Mouse (Mus musculus) G1E (cell line): ENCODE data around the gene Narfl. TPM values are rescaled to one million over a fixed set of nuclear protein-coding genes. Genes with fewer than 3 reads are reported as not detected.
A peak's percentile ranks its signal among the peaks of the same experiment; 100 is the strongest.

Experiments
- ATAC-seq: 2 replicates; pipeline ENCODE4 v1.8.0; 2016; ENCODE audit warnings: mild to moderate bottlenecking; ENCODE audit not compliant: insufficient number of reproducible peaks, poor library complexity, low FRiP score, severe bottlenecking; ENCODE audit errors: extremely low read depth
- DNase-seq: peaks from one replicate; pipeline ENCODE4 v3.0.0; 2012; ENCODE audit warnings: low spot score
- H3K27me3 ChIP-seq: 2 replicates; pipeline ENCODE4 v1.6.1; 2012; ENCODE audit warnings: mild to moderate bottlenecking, low read length, inconsistent platforms; ENCODE audit not compliant: insufficient read depth
- H3K36me3 ChIP-seq: replicated peaks from 2 replicates; pipeline ENCODE3; 2012; ENCODE audit warnings: mild to moderate bottlenecking, inconsistent platforms
- H3K4me1 ChIP-seq: 2 replicates; pipeline ENCODE4 v1.6.1; 2012; ENCODE audit warnings: low read depth, low read length, inconsistent platforms, mixed read lengths; ENCODE audit not compliant: insufficient read depth
- H3K4me3 ChIP-seq: 2 replicates; pipeline ENCODE4 v1.5.1; 2012; ENCODE audit warnings: low read depth, mild to moderate bottlenecking, inconsistent platforms, low read length, moderate library complexity, mixed read lengths
- H3K9me3 ChIP-seq: replicated peaks from 2 replicates; pipeline ENCODE4 v1.6.1; 2012; ENCODE audit warnings: inconsistent platforms
- CTCF ChIP-seq: IDR thresholded peaks from 2 replicates; pipeline ENCODE4 v1.5.1; 2012; ENCODE audit warnings: low read depth, low read length, inconsistent platforms, mixed read lengths
- GATA1 ChIP-seq: IDR thresholded peaks from 2 replicates; pipeline ENCODE4 v1.6.1; 2012; ENCODE audit warnings: borderline replicate concordance, low read length, inconsistent platforms, mixed read lengths
- GATA2 ChIP-seq: IDR thresholded peaks from 2 replicates; pipeline ENCODE4 v1.6.1; 2012; ENCODE audit warnings: low read depth, low read length, inconsistent platforms, borderline replicate concordance
- POLR2AphosphoS5 ChIP-seq: IDR thresholded peaks from 2 replicates; pipeline ENCODE4 v1.6.1; 2012; ENCODE audit warnings: low read depth, low read length, inconsistent platforms; ENCODE audit not compliant: insufficient replicate concordance
- TAL1 ChIP-seq: conservative IDR thresholded peaks from 2 replicates; pipeline ENCODE4 v1.6.1; 2012; ENCODE audit warnings: low read depth, low read length, inconsistent platforms, mixed read lengths
- polyA plus RNA-seq: library from polyadenylated mRNA; stranded (reverse); fragments of >175 nt; gene quantifications from 2 replicates; pipeline ENCODE4 v1.2.3, GENCODE M21; 2012
- total RNA-seq, 2 experiments: library from RNA; stranded (forward) in 1 of 2; stranded (reverse) in 1 of 2; fragments of 200-1000 nt in 1 of 2; fragments of >200 nt in 1 of 2; fragmentation: Nextera tagmentation in 1 of 2; gene quantifications; 2 replicates each; pipeline ENCODE4 v1.2.3; 2014 to 2017

The Narfl gene
- total and polyA plus RNA-seq, 3 experiments = 17.6 to 28.4 (median 22.3) TPM

DNA sequence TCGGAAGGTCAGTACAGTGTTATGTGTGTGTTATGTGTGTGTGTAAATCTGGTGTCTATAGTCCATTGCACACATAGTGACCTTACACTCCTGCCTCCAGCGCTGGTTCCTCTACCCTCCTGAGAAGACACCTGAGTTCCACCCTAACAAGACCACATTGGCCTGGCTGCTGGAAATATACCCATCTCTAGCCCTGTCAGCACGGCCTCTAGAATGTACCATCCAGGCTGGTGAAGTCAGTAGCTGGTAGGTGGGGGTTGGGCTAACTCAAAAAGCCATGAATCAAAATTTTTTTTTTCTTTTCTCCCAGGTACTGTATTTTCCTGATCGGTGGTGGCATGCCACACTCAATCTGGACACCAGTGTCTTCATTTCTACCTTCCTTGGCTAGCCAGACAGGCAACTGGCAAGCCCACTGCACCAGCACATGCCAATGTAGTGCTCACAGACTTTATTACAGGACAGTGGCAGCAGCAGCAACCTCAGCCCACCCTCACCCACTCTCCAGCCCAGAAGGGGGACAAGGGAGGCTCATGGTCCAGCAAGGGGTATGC lies 56.7 kb downstream of the Narfl start:
- peak overlapping the region; percentile 21; the same call in 1 of the 2 replicates for H3K4me3 ChIP-seq
- H3K4me1 ChIP-seq = peaks cover 84% of the 10 kb centered on the region
- no peak for ATAC-seq
- H3K36me3 ChIP-seq = peaks cover 85% of the 10 kb centered on the region
- no peaks in the 10 kb centered on the region for H3K9me3 ChIP-seq
- H3K27me3 ChIP-seq = no peaks in the 10 kb centered on the region
- no peak for DNase-seq
- no peak for TF ChIP-seq POLR2AphosphoS5
- no peak for TF ChIP-seq CTCF
- no peak for TF ChIP-seq TAL1
- no peak for TF ChIP-seq GATA1
- TF ChIP-seq GATA2 = no peak

DNA sequence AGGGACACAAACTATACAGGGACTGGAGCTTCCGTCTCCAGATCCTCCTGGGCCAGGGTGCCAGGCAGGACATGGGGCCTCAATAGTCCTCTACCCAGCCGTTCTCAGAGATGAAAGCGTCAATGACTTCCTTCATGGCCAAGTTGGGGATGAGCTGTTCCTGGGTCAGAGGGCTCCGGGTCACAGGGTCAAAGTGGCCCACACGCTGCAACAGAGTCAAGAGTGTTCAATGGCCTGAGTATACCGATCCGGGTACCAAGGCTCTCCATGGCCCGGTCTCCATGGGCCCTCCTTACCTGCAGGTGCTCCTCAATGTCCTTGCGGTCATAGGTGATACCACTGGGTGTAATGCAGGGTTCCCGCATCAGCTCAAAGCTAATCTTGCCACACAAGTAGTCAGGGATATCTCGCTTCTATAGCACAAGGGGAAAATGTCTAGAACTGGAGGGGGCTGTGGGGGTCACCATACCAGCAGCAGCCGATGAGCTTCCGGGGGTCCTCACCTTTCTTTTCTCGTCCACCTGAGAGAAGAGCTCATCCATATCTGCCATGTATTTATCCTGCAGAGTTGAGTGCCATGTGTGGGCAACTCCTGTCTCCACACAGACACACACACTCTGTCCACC lies 57.3 kb downstream of the Narfl start:
- TF ChIP-seq GATA2 (no peak), GATA1 (no peak), POLR2AphosphoS5 (no peak), CTCF (no peak), TAL1 (no peak)
- Histone ChIP-seq H3K4me1 (peaks cover 84% of the 10 kb centered on the region), H3K9me3 (no peaks in the 10 kb centered on the region), H3K4me3 (peak overlapping the region; percentile 81; the same call in 1 of the 2 replicates), H3K36me3 (peaks cover 85% of the 10 kb centered on the region), H3K27me3 (no peaks in the 10 kb centered on the region)
- DNase-seq (no peak), ATAC-seq (no peak)

DNA sequence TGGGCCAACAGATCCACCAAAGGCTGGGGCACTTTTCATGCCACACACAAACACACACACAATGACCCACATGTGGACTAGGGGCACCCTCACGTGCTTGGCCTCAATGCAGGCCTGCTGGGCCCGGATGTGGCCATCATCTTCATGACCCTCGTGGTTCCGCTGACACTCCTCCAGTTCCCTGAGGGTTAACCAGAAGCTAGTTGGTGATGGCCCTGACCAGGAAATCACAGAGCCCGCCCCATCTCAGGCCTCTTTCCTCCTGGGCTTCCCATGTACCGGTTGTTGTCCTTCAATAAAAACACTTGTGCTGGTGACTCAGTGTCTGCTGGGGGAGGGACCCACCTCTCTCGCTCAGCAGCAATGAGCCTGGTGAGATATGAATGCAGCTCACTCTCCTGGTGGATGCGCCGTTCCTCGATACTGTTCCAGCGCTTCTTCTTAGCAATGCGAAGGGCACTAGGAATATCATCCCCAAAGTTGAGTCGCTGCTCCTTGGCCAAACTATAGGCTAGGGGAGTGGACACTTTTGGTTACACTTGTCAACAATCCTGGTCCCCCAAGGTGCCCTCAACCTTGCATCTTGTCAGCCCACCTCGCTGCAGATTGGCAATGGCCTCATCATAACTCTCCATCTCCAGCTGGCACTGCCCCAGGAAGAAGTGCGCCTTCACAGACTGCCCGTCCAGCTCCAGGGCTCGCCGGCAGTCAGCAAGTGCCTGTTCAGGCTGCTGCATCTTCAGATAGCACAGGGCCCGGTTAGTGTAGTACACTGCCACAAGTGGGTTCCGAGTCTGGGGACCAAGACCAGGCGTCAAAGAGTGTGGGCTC lies 58.1 kb downstream of the Narfl start:
- TF ChIP-seq GATA1 (no peak), GATA2 (no peak), POLR2AphosphoS5 (no peak), TAL1 (no peak), CTCF (no peak)
- H3K36me3 ChIP-seq = peaks cover 85% of the 10 kb centered on the region
- peak overlapping the region; percentile 81 for H3K4me3 ChIP-seq
- DNase-seq (no peak), ATAC-seq (no peak)
- H3K4me1 ChIP-seq = peaks cover 84% of the 10 kb centered on the region
- H3K27me3 ChIP-seq = no peaks in the 10 kb centered on the region
- H3K9me3 ChIP-seq = no peaks in the 10 kb centered on the region

DNA sequence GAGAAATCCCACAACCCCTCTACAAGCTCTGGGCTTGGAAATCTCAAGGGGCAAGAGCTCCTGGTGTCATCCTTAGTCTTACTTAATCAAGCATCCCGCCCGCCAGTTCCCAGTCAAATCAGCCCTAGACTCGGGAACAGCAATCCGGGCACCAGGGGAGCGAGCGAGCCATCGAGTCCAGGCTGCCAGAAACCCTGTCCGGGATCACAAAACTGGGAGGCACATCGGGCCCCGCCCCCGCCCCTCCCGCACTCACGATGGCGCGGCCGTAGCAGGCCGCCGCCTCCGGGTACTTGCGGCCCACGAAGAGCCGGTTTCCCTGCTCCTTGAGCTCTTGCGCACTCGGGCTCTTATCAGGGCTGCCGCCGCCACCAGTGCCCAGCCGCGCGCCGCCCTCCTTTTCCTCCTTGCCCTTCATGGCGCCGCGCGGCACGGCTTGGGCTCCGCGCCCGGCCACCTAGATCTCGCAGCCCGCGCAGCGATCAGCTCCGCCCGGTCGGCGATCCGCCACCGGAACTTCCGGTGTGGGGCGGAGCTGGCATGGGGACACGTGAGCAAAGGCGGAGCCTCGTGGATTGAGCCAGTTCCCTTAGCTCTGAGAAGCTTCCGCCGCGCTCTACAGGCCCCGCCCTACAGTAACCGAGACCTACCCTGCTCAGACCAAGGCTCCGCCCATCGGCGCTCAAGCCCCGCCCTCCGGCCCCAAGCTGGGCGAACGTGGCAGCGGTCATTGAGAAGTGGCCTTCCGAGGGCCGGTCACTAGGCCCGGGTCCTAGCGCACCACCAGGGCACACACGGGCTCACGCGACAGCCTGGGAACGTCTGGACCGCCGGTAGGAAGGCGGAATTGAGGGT lies 59.1 kb downstream of the Narfl start:
- no peaks in the 10 kb centered on the region for H3K27me3 ChIP-seq
- H3K4me1 ChIP-seq = peaks cover 83% of the 10 kb centered on the region
- H3K36me3 ChIP-seq = peaks cover 85% of the 10 kb centered on the region
- DNase-seq (peak; percentile 99), ATAC-seq (peak; percentile 92)
- H3K9me3 ChIP-seq = no peaks in the 10 kb centered on the region
- TF ChIP-seq POLR2AphosphoS5 (no peak), GATA1 (no peak), TAL1 (no peak), CTCF (no peak), GATA2 (no peak)
- peak overlapping the region; percentile 81 for H3K4me3 ChIP-seq

Other genes starting within 250 kb of the Narfl start
Only the 20 nearest of the 28 such genes appear.
- not detected in 2 replicates for gene Gng13, start 56.6 kb upstream of the Narfl start, total RNA-seq (2014; fragmentation: Nextera tagmentation)
- 0.16 TPM in 1 of 2 replicates, not detected in the other for gene Gng13, start 56.6 kb upstream of the Narfl start, total RNA-seq (2017)
- not detected in 2 replicates for gene Gng13, start 56.6 kb upstream of the Narfl start, polyA plus RNA-seq
- 7.3 and 17.7 TPM in 2 replicates for gene Chtf18, start 46.4 kb upstream of the Narfl start, total RNA-seq (2014; fragmentation: Nextera tagmentation)
- 24.4 and 26.2 TPM in 2 replicates for gene Chtf18, start 46.4 kb upstream of the Narfl start, total RNA-seq (2017)
- gene Chtf18, start 46.4 kb upstream of the Narfl start, polyA plus RNA-seq = 80.9 and 89.1 TPM in 2 replicates
- 7.5 and 7.8 TPM in 2 replicates for gene Rpusd1, start 46.1 kb upstream of the Narfl start, total RNA-seq (2014; fragmentation: Nextera tagmentation)
- gene Rpusd1, start 46.1 kb upstream of the Narfl start, total RNA-seq (2017) = 3.6 and 4.2 TPM in 2 replicates
- 28.2 and 30.1 TPM in 2 replicates for gene Rpusd1, start 46.1 kb upstream of the Narfl start, polyA plus RNA-seq
- not detected in 2 replicates for gene Mslnl, start 37.7 kb upstream of the Narfl start, total RNA-seq (2014; fragmentation: Nextera tagmentation)
- not detected in 2 replicates for gene Mslnl, start 37.7 kb upstream of the Narfl start, total RNA-seq (2017)
- not detected in 2 replicates for gene Mslnl, start 37.7 kb upstream of the Narfl start, polyA plus RNA-seq
- gene Msln, start 19.4 kb upstream of the Narfl start, total RNA-seq (2014; fragmentation: Nextera tagmentation) = not detected in 2 replicates
- 0.55 TPM in 1 of 2 replicates, not detected in the other for gene Msln, start 19.4 kb upstream of the Narfl start, total RNA-seq (2017)
- gene Msln, start 19.4 kb upstream of the Narfl start, polyA plus RNA-seq = not detected in 2 replicates
- gene Haghl, start 11.9 kb downstream of the Narfl start, total RNA-seq (2014; fragmentation: Nextera tagmentation) = 7.0 and 11.7 TPM in 2 replicates
- gene Haghl, start 11.9 kb downstream of the Narfl start, total RNA-seq (2017) = 15.5 and 17.1 TPM in 2 replicates
- 15.4 and 17.1 TPM in 2 replicates for gene Haghl, start 11.9 kb downstream of the Narfl start, polyA plus RNA-seq
- not detected in 2 replicates for gene Ccdc78, start 12.8 kb downstream of the Narfl start, total RNA-seq (2014; fragmentation: Nextera tagmentation)
- 0.06 and 0.22 TPM in 2 replicates for gene Ccdc78, start 12.8 kb downstream of the Narfl start, total RNA-seq (2017)
- gene Ccdc78, start 12.8 kb downstream of the Narfl start, polyA plus RNA-seq = 0.05 TPM in 1 of 2 replicates, not detected in the other
- 24.1 and 24.8 TPM in 2 replicates for gene Fam173a, start 19.1 kb downstream of the Narfl start, total RNA-seq (2014; fragmentation: Nextera tagmentation)
- gene Fam173a, start 19.1 kb downstream of the Narfl start, total RNA-seq (2017) = 45.1 and 50.5 TPM in 2 replicates
- gene Fam173a, start 19.1 kb downstream of the Narfl start, polyA plus RNA-seq = 16.1 and 20.5 TPM in 2 replicates
- gene AC134908.4, start 21.9 kb downstream of the Narfl start, total RNA-seq (2014; fragmentation: Nextera tagmentation) = not detected in 2 replicates
- not detected in 2 replicates for gene AC134908.4, start 21.9 kb downstream of the Narfl start, total RNA-seq (2017)
- gene AC134908.4, start 21.9 kb downstream of the Narfl start, polyA plus RNA-seq = not detected in 2 replicates
- 15.3 and 19.7 TPM in 2 replicates for gene Metrn, start 23.4 kb downstream of the Narfl start, total RNA-seq (2014; fragmentation: Nextera tagmentation)
- gene Metrn, start 23.4 kb downstream of the Narfl start, total RNA-seq (2017) = 22.3 and 36.9 TPM in 2 replicates
- gene Metrn, start 23.4 kb downstream of the Narfl start, polyA plus RNA-seq = 129 and 172 TPM in 2 replicates
- gene Fbxl16, start 35.3 kb downstream of the Narfl start, total RNA-seq (2014; fragmentation: Nextera tagmentation) = not detected in 2 replicates
- 0.05 TPM in 1 of 2 replicates, not detected in the other for gene Fbxl16, start 35.3 kb downstream of the Narfl start, total RNA-seq (2017)
- gene Fbxl16, start 35.3 kb downstream of the Narfl start, polyA plus RNA-seq = 0.01 and 0.03 TPM in 2 replicates
- 13.8 and 13.9 TPM in 2 replicates for gene Wdr24, start 49.9 kb downstream of the Narfl start, total RNA-seq (2014; fragmentation: Nextera tagmentation)
- 23.5 and 25.8 TPM in 2 replicates for gene Wdr24, start 49.9 kb downstream of the Narfl start, total RNA-seq (2017)
- 4.8 and 8.6 TPM in 2 replicates for gene Wdr24, start 49.9 kb downstream of the Narfl start, polyA plus RNA-seq
- 0.90 and 1.9 TPM in 2 replicates for gene Jmjd8, start 55.1 kb downstream of the Narfl start, total RNA-seq (2014; fragmentation: Nextera tagmentation)
- 1.9 and 2.0 TPM in 2 replicates for gene Jmjd8, start 55.1 kb downstream of the Narfl start, total RNA-seq (2017)
- gene Jmjd8, start 55.1 kb downstream of the Narfl start, polyA plus RNA-seq = 0.08 and 0.11 TPM in 2 replicates
- 29.1 and 30.1 TPM in 2 replicates for gene Stub1, start 59.6 kb downstream of the Narfl start, total RNA-seq (2014; fragmentation: Nextera tagmentation)
- 90.8 and 97.3 TPM in 2 replicates for gene Stub1, start 59.6 kb downstream of the Narfl start, total RNA-seq (2017)
- gene Stub1, start 59.6 kb downstream of the Narfl start, polyA plus RNA-seq = 70.9 and 81.7 TPM in 2 replicates
- 4.8 and 5.5 TPM in 2 replicates for gene Rhbdl1, start 63.5 kb downstream of the Narfl start, total RNA-seq (2014; fragmentation: Nextera tagmentation)
- gene Rhbdl1, start 63.5 kb downstream of the Narfl start, total RNA-seq (2017) = 0.87 and 1.4 TPM in 2 replicates
- 2.7 and 3.1 TPM in 2 replicates for gene Rhbdl1, start 63.5 kb downstream of the Narfl start, polyA plus RNA-seq
- gene Gm20683, start 68.0 kb downstream of the Narfl start, total RNA-seq (2014; fragmentation: Nextera tagmentation) = 1.1 and 2.9 TPM in 2 replicates
- 3.0 and 3.1 TPM in 2 replicates for gene Gm20683, start 68.0 kb downstream of the Narfl start, total RNA-seq (2017)
- 9.7 and 12.4 TPM in 2 replicates for gene Gm20683, start 68.0 kb downstream of the Narfl start, polyA plus RNA-seq
- 31.2 and 41.2 TPM in 2 replicates for gene Rhot2, start 71.1 kb downstream of the Narfl start, total RNA-seq (2014; fragmentation: Nextera tagmentation)
- gene Rhot2, start 71.1 kb downstream of the Narfl start, total RNA-seq (2017) = 17.7 and 20.0 TPM in 2 replicates
- gene Rhot2, start 71.1 kb downstream of the Narfl start, polyA plus RNA-seq = 142 and 151 TPM in 2 replicates
- gene Wdr90, start 87.7 kb downstream of the Narfl start, total RNA-seq (2014; fragmentation: Nextera tagmentation) = 14.6 and 42.2 TPM in 2 replicates
- gene Wdr90, start 87.7 kb downstream of the Narfl start, total RNA-seq (2017) = 11.8 and 14.2 TPM in 2 replicates
- 9.0 and 17.0 TPM in 2 replicates for gene Wdr90, start 87.7 kb downstream of the Narfl start, polyA plus RNA-seq
- 8.2 and 8.7 TPM in 2 replicates for gene Mcrip2, start 95.0 kb downstream of the Narfl start, total RNA-seq (2014; fragmentation: Nextera tagmentation)
- 4.4 and 9.4 TPM in 2 replicates for gene Mcrip2, start 95.0 kb downstream of the Narfl start, total RNA-seq (2017)
- 77.6 and 103 TPM in 2 replicates for gene Mcrip2, start 95.0 kb downstream of the Narfl start, polyA plus RNA-seq
- 13.9 and 19.0 TPM in 2 replicates for gene Mettl26, start 101.3 kb downstream of the Narfl start, total RNA-seq (2014; fragmentation: Nextera tagmentation)
- gene Mettl26, start 101.3 kb downstream of the Narfl start, total RNA-seq (2017) = 12.4 and 16.7 TPM in 2 replicates
- 30.2 and 34.4 TPM in 2 replicates for gene Mettl26, start 101.3 kb downstream of the Narfl start, polyA plus RNA-seq